Mouse (Mus musculus): Measurements from ENCODE around the gene C130026I21Rik.
"Not testable (repeated sequence)": the region's sequence is repeated elsewhere in the genome, so short reads cannot be mapped to it uniquely, and the experiment has no call there.

C130026I21Rik gene

GRCm38 (mm10) chr1:84992827-84993226 lies 277.5 kb downstream of the C130026I21Rik start:
- H3K4me1 ChIP-seq (replicated peaks; ENCODE audit: low read depth, low read length); H3K9me3 ChIP-seq (ENCODE audit: low read length); H3K4me3 ChIP-seq (replicated peaks; ENCODE audit: low read length); H3K27me3 ChIP-seq (ENCODE audit: insufficient read depth, low read length); H3K36me3 ChIP-seq (ENCODE audit: insufficient read depth, low read length): not testable (repeated sequence)

- not testable (repeated sequence) for H3K4me1 ChIP-seq (replicated peaks; ENCODE audit: low read depth, low read length); H3K27me3 ChIP-seq (ENCODE audit: insufficient read depth, low read length); H3K36me3 ChIP-seq (ENCODE audit: insufficient read depth, low read length); H3K9me3 ChIP-seq (ENCODE audit: low read length); H3K4me3 ChIP-seq (replicated peaks; ENCODE audit: low read length)
Measured at GRCm38 (mm10) chr1:84989044-84989443, 281.3 kb downstream of the C130026I21Rik start.

- H3K4me3 ChIP-seq (replicated peaks; ENCODE audit: low read length); H3K9me3 ChIP-seq (ENCODE audit: low read length): not testable (repeated sequence)
Measured at GRCm38 (mm10) chr1:84987729-84988128, 282.6 kb downstream of the C130026I21Rik start.

GRCm38 (mm10) chr1:84961779-84962178 lies 308.6 kb downstream of the C130026I21Rik start:
- H3K27me3 ChIP-seq (ENCODE audit: insufficient read depth, low read length); H3K9me3 ChIP-seq (ENCODE audit: low read length); H3K36me3 ChIP-seq (ENCODE audit: insufficient read depth, low read length); H3K4me1 ChIP-seq (replicated peaks; ENCODE audit: low read depth, low read length); H3K4me3 ChIP-seq (replicated peaks; ENCODE audit: low read length): not testable (repeated sequence)

More at GRCm38 (mm10) chr1:84987729-84988128, 282.6 kb downstream of the C130026I21Rik start:
- H3K36me3 ChIP-seq (ENCODE audit: insufficient read depth, low read length); H3K4me1 ChIP-seq (replicated peaks; ENCODE audit: low read depth, low read length); H3K27me3 ChIP-seq (ENCODE audit: insufficient read depth, low read length): not testable (repeated sequence)

GRCm38 (mm10) chr1:84957713-84958112 lies 312.7 kb downstream of the C130026I21Rik start:
- not testable (repeated sequence) for H3K4me3 ChIP-seq (replicated peaks; ENCODE audit: low read length); H3K36me3 ChIP-seq (ENCODE audit: insufficient read depth, low read length); H3K9me3 ChIP-seq (ENCODE audit: low read length); H3K27me3 ChIP-seq (ENCODE audit: insufficient read depth, low read length); H3K4me1 ChIP-seq (replicated peaks; ENCODE audit: low read depth, low read length)

GRCm38 (mm10) chr1:84956771-84957170 lies 313.6 kb downstream of the C130026I21Rik start:
- H3K27me3 ChIP-seq (ENCODE audit: insufficient read depth, low read length); H3K9me3 ChIP-seq (ENCODE audit: low read length); H3K36me3 ChIP-seq (ENCODE audit: insufficient read depth, low read length); H3K4me3 ChIP-seq (replicated peaks; ENCODE audit: low read length); H3K4me1 ChIP-seq (replicated peaks; ENCODE audit: low read depth, low read length): not testable (repeated sequence)

GRCm38 (mm10) chr1:84952456-84953181 lies 317.7 kb downstream of the C130026I21Rik start:
- H3K36me3 ChIP-seq (ENCODE audit: insufficient read depth, low read length): no peaks in the 10 kb centered on the region
- no peaks in the 10 kb centered on the region for H3K4me1 ChIP-seq (replicated peaks; ENCODE audit: low read depth, low read length)
- H3K27me3 ChIP-seq (ENCODE audit: insufficient read depth, low read length): no peaks in the 10 kb centered on the region
- TF ChIP-seq CTCF (conservative IDR thresholded peaks at IDR 0.05; ENCODE audit: low read length) (no peak), POU5F1 (IDR thresholded peaks at IDR 0.05; ENCODE audit: borderline replicate concordance, low read length) (no peak), NANOG (IDR thresholded peaks at IDR 0.05; ENCODE audit: borderline replicate concordance, low read length) (no peak)
- peaks cover 10% of the 10 kb centered on the region; the same call in 1 of the 2 replicates for H3K9me3 ChIP-seq (ENCODE audit: low read length)
- no peak overlapping the region for H3K4me3 ChIP-seq (replicated peaks; ENCODE audit: low read length)

GRCm38 (mm10) chr1:84951566-84951965 lies 318.8 kb downstream of the C130026I21Rik start:
- TF ChIP-seq NANOG (IDR thresholded peaks at IDR 0.05; ENCODE audit: borderline replicate concordance, low read length) (no peak), CTCF (conservative IDR thresholded peaks at IDR 0.05; ENCODE audit: low read length) (no peak), POU5F1 (IDR thresholded peaks at IDR 0.05; ENCODE audit: borderline replicate concordance, low read length) (no peak)
- Histone ChIP-seq H3K4me1 (replicated peaks; ENCODE audit: low read depth, low read length) (no peaks in the 10 kb centered on the region), H3K4me3 (replicated peaks; ENCODE audit: low read length) (no peak overlapping the region), H3K27me3 (ENCODE audit: insufficient read depth, low read length) (no peaks in the 10 kb centered on the region), H3K36me3 (ENCODE audit: insufficient read depth, low read length) (no peaks in the 10 kb centered on the region), H3K9me3 (ENCODE audit: low read length) (peaks cover 6% of the 10 kb centered on the region; the same call in 1 of the 2 replicates)

GRCm38 (mm10) chr1:84947390-84947789 lies 323.0 kb downstream of the C130026I21Rik start:
- TF ChIP-seq CTCF (conservative IDR thresholded peaks at IDR 0.05; ENCODE audit: low read length): no peak
- no peak for TF ChIP-seq POU5F1 (IDR thresholded peaks at IDR 0.05; ENCODE audit: borderline replicate concordance, low read length)
- TF ChIP-seq NANOG (IDR thresholded peaks at IDR 0.05; ENCODE audit: borderline replicate concordance, low read length): no peak
- H3K4me3 ChIP-seq (replicated peaks; ENCODE audit: low read length): no peak overlapping the region
- no peaks in the 10 kb centered on the region for H3K27me3 ChIP-seq (ENCODE audit: insufficient read depth, low read length)
- H3K36me3 ChIP-seq (ENCODE audit: insufficient read depth, low read length): no peaks in the 10 kb centered on the region
- peaks cover 11% of the 10 kb centered on the region for H3K9me3 ChIP-seq (ENCODE audit: low read length)
- no peaks in the 10 kb centered on the region for H3K4me1 ChIP-seq (replicated peaks; ENCODE audit: low read depth, low read length)

- H3K4me1 ChIP-seq (replicated peaks; ENCODE audit: low read depth, low read length): no peaks in the 10 kb centered on the region
- peaks cover 11% of the 10 kb centered on the region for H3K9me3 ChIP-seq (ENCODE audit: low read length)
- H3K27me3 ChIP-seq (ENCODE audit: insufficient read depth, low read length): no peaks in the 10 kb centered on the region
- TF ChIP-seq CTCF (conservative IDR thresholded peaks at IDR 0.05; ENCODE audit: low read length) (no peak), NANOG (IDR thresholded peaks at IDR 0.05; ENCODE audit: borderline replicate concordance, low read length) (no peak)
- no peaks in the 10 kb centered on the region for H3K36me3 ChIP-seq (ENCODE audit: insufficient read depth, low read length)
- no peak overlapping the region for H3K4me3 ChIP-seq (replicated peaks; ENCODE audit: low read length)
Measured at GRCm38 (mm10) chr1:84945950-84946349, 324.4 kb downstream of the C130026I21Rik start.
